Mouse (Mus musculus) neural tube, embryonic 13.5 days (tissue): Measurements from ENCODE around the gene Comtd1. TPM values are rescaled to one million over a fixed set of nuclear protein-coding genes. Genes with fewer than 3 reads are reported as not detected.

Source experiments
- polyA plus RNA-seq: library from polyadenylated mRNA; unstranded; fragments of >200 nt; fragmentation: Nextera tagmentation; extraction: Ambion mirVana; gene quantifications from 2 replicates; pipeline ENCODE4 v1.2.1, GENCODE M21; 2015

The Comtd1 gene
- polyA plus RNA-seq, 1 experiment from 2014 or later, result 29.4 TPM

Other genes starting within 250 kb of the Comtd1 start
- not detected in 2 replicates for gene Dupd1, start 134.4 kb downstream of the Comtd1 start, polyA plus RNA-seq
- 16.9 and 18.5 TPM in 2 replicates for gene Samd8, start 98.4 kb downstream of the Comtd1 start, polyA plus RNA-seq
- not detected in 2 replicates for gene Dusp13, start 97.8 kb downstream of the Comtd1 start, polyA plus RNA-seq
- 276 and 284 TPM in 2 replicates for gene Vdac2, start 23.7 kb downstream of the Comtd1 start, polyA plus RNA-seq
- 16.9 and 20.4 TPM in 2 replicates for gene Zfp503, start 140.6 kb upstream of the Comtd1 start, polyA plus RNA-seq
- 0.54 TPM in 1 of 2 replicates, not detected in the other for gene Lrmda, start 170.7 kb upstream of the Comtd1 start, polyA plus RNA-seq